Mouse (Mus musculus) heart, postnatal 0 days (tissue): ENCODE data around the gene Etv5.

ENCODE experiments used
- CTCF ChIP-seq: IDR thresholded peaks from 2 replicates; pipeline ENCODE4 v1.5.1; 2016; ENCODE audit warnings: antibody characterized with exemption, control low read depth, low read depth
- EP300 ChIP-seq: IDR thresholded peaks from 2 replicates; pipeline ENCODE4 v1.6.1; 2016; ENCODE audit warnings: antibody characterized with exemption, low read depth

GRCm38 (mm10) chr16:22400226-22400625 lies 39.3 kb downstream of the Etv5 start:
- TF ChIP-seq CTCF (no peak), EP300 (no peak)
